Mouse (Mus musculus) lung, embryonic 15.5 days (tissue): Measurements from ENCODE around the gene Rnf148. TPM values are rescaled to one million over a fixed set of nuclear protein-coding genes. Genes with fewer than 3 reads are reported as not detected.

Experiments
- polyA plus RNA-seq: library from polyadenylated mRNA; unstranded; fragments of >200 nt; fragmentation: Nextera tagmentation; extraction: Ambion mirVana; gene quantifications from 2 replicates; pipeline ENCODE4 v1.2.1, GENCODE M21; 2015

Gene Rnf148
- polyA plus RNA-seq, 1 experiment from 2014 or later: 0.16 TPM

Other genes starting within 250 kb of the Rnf148 start
- 0.15 TPM in 1 of 2 replicates, not detected in the other for gene Rnf133, start 4.8 kb downstream of the Rnf148 start, polyA plus RNA-seq
- gene Cadps2, start 184.3 kb upstream of the Rnf148 start, polyA plus RNA-seq: 7.2 and 7.9 TPM in 2 replicates